Mouse (Mus musculus) hematopoietic stem cell, adult 5-6 weeks (primary cell): ENCODE results near the gene Sept6. TPM values are rescaled to one million over a fixed set of nuclear protein-coding genes. Genes with fewer than 3 reads are reported as not detected.

ENCODE experiments used
- ATAC-seq, 2 experiments: fragments of 125-278 bp in 1 of 2; replicated peaks in 1 of 2; 2 replicates each; pipeline ENCODE4 v1.8.0; 2016 to 2017; ENCODE audit warnings: inconsistent platforms in 2 of 2, mild to moderate bottlenecking in 2 of 2, moderate number of reproducible peaks in 2 of 2, low read depth in 1 of 2, moderate TSS enrichment in 1 of 2; ENCODE audit not compliant: low FRiP score in 2 of 2, poor library complexity in 2 of 2, severe bottlenecking in 2 of 2, insufficient read depth in 1 of 2, low TSS enrichment in 1 of 2
- total RNA-seq: library from RNA; stranded (forward); fragments of 172-1452, 232-1000 nt; gene quantifications from 2 replicates; pipeline ENCODE4 v1.2.3, GENCODE M21; 2017

Gene Sept6
- total RNA-seq, 1 experiment from 2014 or later: 122 TPM

DNA sequence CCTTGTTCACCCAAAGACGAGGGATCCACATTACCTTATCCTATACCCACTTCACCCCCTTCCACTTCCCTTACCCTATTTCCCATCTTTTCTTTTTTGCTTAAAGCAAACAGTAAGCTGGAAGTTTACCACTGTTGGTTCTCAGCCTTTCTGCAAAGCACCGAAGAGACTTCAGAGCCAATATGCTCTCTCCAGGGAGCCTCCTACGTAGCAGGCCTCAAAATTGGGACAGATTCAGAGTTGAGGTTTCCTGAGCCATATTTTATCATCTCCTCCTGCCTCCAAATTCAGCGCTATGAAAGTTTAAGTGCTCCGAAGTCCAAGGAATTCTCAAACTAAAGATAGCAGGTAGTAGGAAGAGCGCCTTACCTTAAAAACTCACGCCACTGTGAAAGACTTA, 14.6 kb downstream of the Sept6 start:
- no peak for ATAC-seq

DNA sequence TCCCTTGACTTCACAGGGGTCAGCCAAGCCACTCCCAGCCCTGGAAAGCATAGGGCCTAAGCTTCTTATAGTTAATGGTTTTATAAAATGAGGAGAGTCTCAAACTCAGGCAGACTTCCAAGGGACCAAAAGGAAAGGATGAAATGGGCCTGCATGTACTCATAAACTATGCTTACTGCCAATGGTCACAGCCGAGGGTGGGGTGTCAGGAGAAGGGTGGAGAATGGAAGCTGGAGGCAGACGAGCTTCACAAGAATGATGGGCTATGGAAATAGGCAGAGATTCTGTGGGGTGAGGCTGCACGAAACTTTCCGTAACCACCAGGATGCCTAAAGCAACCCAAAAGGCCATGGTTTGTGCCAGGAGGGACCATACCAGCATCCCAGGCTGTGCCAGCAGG, 15.3 kb downstream of the Sept6 start:
- ATAC-seq: no peak

DNA sequence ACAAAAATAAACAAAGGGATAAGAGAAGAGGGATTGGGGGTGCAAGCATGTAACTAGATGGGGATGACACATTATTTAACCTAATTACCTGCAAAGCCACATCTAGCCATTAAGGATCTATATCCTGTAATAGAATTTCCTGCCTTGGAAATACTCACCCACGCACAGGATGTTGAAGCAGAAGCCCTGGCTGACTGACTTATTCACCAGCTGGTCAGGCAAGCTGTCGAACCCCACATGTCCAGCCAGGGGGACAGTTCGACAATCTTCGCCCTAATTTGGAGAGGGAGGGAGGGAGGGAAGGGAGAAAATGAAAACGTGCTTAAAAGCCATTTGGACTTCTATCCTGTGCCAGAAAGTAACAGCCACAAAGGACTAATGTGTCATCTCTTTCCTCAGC, 16.7 kb downstream of the Sept6 start:
- ATAC-seq: no peak

DNA sequence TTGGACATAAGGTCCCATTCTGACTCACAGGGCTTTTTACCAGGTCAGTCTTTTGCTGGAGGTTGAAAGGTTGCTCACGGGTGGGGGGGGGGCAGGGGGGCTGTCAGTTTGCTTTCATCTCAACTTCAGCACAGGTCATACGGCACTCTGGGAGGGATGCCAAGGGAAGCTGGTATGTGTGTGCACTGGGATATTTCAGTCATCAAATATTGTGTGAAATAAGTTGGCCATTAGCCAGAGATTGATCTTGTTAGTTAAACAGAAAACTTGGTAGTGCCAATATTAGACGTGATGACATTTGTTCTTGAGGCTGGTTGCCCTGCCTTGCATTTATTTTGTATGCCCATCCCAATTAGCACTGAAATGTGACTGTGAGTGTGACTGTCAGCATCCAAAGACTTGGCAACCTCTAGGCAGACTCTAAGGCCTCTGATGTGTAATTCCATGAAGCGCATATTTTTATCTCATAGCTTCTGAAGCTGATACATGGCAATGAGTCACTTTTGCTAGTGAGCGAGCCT, 18.6 kb downstream of the Sept6 start:
- no peak for ATAC-seq

DNA sequence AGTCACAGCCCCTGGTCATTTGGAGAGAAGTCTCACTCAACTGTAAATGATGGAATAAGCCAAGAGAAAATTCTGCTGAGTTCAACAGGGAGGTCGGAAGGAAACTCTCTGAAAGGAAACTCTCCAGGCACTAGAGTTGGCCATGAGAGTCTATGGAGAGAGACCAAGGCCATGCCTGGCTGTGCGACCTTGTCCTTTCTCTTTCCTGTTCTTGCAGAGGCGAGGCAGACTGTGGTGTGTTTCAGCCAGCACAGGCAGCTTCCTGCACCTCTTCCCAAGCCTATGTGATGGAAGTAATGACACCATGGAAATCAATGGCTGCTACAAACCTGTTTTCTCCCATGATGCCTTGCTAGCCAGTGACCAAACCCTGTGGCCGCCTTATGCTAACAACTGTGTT, 20.4 kb downstream of the Sept6 start:
- no peak for ATAC-seq

DNA sequence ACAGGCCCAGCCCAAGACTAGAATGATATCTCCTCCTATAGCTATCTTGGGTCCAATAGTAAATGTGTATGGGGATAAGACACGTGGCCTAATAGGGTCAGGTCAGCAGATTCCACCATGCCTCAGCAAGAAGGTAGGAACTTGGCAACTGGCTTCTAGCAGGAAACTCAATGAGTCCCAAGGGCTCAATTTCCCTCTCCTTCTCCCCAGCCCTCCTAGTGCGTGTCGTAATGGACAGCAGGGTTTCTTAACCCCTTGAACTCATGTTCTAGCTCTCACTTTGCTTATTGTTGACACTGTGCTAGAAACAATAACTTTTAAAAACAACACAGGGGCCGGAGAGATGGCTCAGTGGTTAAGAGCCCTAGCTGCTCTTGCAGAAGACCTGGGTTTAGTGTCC, 22.1 kb downstream of the Sept6 start:
- ATAC-seq: no peak

DNA sequence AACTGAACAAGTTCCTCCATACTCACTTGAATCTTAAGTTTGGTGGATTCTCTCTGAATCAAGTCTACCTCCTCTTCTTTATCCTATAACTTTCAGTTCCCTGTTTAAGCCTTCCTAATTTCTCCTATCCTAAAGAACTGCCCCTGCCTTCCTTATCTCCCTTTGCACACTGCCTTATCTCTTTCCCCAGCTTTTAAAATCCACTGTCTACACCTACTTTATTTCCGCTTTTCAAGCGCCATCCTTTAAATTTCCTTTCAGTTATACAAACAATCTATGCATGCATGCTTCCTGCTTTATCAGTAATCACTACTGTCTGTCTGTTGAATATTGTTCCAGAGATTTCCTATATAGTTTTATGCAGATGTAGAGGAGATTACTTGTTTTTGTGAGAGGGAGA, 34.9 kb downstream of the Sept6 start:
- ATAC-seq: peak in 1 of 2 experiments; percentile 45; a peak in 1 of 4 replicates

DNA sequence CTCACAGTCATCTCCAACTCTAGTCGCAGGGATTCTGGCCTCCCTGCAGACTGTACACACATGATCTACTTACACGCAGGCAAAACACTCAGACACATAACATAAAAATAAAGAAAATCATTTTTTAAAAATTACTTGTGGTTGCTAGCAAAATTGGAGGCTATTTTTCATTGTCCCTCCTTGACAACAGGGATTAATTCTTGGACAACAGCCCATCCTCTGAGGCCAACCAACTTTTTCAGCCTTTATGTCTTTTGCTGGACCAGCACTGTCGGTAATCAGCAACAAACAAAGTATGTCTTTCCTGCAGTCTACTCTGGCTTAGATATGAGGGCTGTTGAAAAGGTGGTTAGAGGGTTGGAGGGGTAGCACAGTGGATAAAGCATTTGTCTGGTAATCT, 50.5 kb downstream of the Sept6 start:
- ATAC-seq: no peak

DNA sequence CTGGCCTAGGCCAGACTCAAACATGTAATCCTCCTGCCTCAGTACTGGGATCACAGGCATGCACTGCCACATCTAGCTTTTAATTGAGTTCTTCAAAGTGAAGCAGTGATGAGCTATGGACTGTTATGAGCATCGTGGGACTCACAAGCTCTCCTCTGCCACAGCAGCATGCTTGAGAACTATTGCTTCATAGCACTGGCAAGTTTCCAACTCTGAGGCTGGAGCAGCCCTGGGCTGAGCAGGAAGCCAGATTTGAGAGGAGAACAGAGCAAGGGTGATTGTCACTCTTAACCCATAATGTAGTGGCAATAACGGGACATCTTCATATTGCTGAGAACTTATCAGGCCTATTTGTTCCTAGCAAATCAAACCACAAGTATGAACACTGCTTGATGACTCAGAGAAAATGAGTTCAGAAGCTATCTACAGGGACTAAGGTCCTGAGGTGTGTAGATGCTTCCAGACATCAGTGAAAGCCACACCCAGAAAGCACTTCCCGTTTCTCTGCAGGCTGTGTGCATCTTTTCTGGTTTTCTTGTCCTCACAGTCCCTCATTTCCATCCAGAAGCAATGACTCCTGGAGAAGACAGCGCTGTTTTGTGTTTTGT, 51.7 kb downstream of the Sept6 start:
- peak; percentile 62 to 71; a peak in 2 of 4 replicates for ATAC-seq

DNA sequence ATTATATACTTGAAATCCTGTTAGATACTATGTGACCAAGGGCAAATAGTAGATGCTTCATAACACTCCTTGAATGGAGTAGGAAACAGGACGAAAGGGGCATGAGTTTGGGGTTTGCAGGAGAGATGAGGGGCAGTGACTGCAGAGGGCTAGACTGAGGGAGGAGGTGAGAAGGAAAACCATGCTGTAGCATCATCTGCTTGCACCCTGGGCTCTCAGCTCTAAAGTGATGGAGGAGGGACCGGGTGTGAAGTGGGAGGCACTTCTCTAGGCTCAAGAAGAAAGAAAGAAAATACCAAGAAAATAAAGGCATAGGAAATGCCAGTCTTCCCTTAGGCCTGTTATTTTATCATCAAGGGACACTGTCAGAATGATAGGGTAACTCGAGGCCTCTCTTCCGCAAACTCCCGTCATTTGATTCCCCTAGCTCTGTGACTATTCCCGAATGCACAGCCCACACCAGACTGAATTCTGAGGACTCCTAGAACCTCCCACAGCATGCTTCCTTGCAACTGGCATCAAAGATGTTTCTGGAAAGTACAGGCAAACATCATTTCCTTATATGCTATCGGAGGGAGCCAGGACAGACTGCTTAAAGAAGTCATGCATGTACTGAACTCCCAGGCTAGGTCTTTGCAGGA, 56.1 kb downstream of the Sept6 start:
- ATAC-seq: no peak

DNA sequence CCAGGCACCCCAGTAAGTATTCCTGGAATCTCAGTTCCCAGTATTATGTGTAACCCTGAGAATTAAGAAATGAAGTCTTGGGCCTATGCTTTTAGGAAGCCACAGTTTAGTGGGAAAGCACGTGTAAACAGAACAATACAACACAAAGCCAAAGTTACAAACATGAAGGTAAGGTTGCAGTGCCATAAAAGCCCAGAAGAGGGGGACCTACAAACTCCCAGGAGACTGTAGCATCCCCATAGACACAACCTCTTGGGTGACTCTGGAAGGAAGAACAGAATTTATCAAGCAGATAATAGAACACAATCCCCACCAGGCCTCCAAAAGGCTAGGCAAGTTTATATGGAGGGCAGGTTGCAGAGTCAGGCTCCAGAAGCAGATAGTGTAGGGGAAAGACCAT, 61.0 kb downstream of the Sept6 start:
- no peak for ATAC-seq

DNA sequence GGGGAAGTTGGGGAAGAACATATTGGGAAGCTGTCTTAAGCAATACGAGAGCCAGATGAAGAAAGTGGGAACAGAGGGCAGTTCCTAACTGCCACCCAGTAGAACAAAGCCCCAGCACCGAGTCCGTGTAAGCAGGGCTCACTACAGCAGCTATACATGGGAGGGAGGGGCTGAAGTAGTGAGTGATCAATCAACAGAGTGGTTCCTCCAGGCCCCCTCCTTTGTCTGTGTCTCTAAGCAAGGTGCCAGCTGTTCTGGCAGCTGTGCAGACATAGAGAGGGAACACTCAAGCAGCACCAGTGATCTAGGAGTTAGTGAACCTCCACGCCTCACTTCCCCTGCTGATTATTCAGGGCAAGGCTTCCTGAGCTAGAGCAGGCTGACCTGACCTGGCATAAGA, 61.9 kb downstream of the Sept6 start:
- ATAC-seq: no peak

DNA sequence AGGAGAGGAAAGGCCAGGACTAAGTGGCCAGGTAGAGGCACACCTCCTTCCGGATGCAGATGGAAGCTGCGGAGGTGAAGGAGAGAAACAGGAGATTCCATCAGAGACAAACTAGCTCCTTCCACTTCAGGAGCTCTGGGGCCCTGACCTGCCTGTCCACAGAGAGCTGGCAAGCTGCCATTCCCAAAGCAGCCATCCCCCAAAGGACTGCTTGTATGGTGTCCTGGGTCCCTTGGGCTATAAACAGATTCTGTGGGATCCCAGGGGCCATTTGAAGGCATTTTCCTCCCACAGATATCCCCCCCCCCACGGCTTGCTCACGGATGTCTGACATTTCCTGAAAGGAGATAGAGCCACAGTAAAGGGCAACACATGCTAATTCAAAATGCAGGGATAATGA, 62.8 kb downstream of the Sept6 start:
- no peak for ATAC-seq

DNA sequence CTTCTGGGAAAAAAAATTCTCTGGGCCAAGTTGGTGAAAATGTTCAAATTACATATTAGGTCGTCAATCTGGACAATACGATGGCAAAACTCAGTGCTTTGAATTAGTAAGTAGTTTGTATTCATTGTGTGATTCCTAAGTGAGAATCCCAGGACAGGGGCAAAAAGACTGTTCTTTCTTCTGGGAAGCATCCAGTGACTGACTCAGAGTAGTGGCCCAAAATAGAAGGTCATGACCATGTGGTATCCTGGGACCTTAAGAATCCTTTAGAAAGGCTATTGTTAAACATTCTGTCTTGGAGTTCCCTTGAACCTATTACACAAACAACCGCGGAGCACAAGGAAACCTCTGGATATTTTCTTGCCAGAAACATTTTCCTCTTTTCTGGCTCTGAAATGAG, 70.2 kb downstream of the Sept6 start:
- ATAC-seq: no peak

DNA sequence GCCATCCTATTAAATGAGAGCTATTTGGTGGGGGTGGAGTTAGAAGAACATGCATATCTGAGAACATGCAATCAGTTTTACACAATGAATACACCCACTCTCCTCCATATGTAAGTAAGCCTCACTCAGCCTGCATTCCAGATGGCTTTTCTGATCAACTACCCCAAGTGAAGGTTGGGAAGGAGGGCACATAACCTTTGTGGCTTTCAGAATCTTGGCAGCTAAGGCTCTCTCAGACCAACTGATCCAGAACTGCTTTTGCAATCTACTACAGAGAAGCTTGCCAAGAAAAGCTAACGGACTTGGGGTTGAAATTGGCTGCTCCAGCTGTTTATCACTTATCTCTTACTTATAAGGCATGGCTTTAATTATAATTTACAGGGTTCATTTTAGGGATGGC, 73.8 kb downstream of the Sept6 start:
- no peak for ATAC-seq

DNA sequence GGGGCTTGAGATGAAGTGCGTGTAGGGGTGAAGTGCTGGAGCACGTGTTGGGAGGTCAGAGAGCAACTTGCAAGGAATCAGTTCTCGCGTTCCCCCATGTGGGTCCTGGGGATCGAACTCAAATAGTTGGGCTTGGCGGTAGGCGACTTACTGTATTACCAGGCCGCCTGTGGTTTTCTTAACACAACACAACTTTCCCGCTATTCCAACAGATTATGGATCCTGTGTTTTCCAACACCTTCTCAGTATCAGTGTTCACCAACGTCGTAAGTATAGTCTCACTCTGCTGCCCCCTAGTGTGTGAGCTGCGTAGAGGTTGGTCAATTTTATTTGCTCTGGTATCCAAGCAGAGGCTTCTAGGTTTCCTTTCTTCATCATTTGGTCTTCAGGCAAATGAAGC, 80.3 kb downstream of the Sept6 start:
- peak; percentile 42 to 74; a peak in 1 of 4 replicates for ATAC-seq

DNA sequence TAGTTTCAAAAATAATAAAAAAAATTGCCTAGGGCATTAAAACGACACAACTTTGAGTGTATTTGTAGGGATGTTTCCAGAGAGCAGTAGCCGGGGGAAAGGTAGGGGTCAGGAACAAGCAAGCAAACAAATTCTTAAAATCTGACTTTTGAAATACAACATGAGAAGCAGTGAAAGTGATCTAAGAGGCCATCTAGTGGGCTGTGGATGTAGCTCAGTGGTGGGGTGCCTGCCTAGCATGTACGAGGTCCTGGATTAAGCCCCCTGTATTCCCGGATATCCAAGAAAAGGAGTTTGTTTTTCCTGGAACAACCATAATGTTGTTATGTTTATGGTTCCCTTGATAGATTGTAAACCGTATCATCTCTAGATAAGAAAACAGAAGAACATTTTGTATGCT, 85.1 kb downstream of the Sept6 start:
- no peak for ATAC-seq

DNA sequence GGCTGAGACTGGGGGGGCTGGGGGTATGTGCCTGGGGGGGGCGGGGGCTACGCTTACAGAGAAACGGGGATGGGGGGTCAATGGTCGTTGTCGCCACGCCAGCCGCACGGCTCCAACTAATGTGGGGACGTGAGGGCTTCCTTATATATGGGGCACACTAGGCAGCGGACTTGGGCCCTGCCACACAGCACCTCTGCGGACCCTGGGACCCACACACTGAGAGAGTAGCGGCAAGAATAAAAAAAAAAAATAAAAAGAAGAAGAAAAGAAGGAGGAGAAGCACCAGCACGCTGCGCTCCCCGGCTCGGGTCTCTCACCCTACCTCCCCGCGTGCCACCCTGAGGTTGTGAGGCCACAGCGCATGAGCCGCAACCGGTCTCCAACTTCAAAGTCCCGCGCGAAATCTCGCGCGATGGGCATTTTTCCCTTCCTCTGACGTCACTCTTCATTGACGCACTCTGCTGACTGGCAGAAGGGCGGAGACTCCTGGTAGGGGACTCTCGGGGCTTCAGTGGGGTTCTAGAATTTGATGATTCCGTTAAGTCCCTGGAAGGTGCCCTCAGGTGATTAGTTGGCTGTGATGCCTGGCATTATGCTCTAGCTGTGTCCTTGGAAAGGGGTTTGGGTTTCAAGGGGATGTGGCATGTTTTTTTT, 88.4 kb downstream of the Sept6 start:
- ATAC-seq: peak; percentile 84 to 96
